Comparison of ENCODE assay signal across 9 mouse cellular contexts in the genomic region with DNA sequence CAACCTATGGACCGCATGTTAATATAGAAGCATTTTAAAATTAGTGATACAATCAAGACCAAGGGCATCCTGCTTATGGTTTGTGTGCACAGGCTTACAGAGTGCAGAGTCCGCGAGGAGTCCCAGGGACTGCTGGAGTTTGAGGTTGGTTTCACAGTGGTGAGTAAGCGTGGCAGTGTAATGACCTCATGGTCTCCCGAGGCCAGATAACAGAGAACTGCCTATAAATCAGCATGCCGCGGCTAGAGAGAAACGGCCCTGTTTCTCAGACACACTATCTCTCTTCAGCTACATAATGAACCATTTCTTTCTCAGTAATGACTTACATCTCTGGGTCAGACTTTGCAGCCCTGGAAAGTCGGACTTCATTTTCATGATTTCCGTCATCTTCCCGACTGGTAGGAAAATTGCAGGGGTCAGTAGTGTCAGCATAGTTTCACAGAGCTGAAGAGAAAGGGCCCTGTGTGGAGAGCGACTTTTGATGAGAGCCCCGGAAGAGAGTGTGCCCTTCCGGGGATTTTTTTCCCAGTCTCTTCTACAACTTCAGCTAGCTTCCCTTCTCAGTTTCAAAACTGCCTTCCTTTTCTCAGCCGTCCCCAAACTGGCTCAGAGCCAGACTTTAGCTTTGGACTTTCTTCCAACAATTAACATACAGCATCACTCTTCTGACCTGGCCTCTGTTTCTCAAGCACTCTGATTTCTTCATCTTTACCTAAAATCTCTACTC. TPM values are rescaled to one million over a fixed set of nuclear protein-coding genes. Genes with fewer than 3 reads are reported as not detected.
DNase-seq lines count a peak whose midpoint lies in the region; ATAC-seq lines count a peak whose summit lies in the region.
"Had no signal": no experiment of that assay in that cellular context is flagged by ENCODE, and none has a peak within 500 bp of the region (broad histone marks: within the 10 kb centered on the region; RNA-seq: fewer than 3 reads in every experiment).

No protein-coding gene starts in this region.

- 0 out of 2 replicates have a peak overlapping the region, but pooled peaks have one; percentile 1 for H3K4me2 ChIP-seq in embryonic facial prominence, embryonic 13.5 days

- 0 out of 2 replicates have a peak, but pooled peaks have one; percentile 64 for ATAC-seq in embryonic facial prominence, embryonic 13.5 days (ENCODE audit: insufficient number of reproducible peaks, insufficient read depth, low FRiP score, low TSS enrichment, low read depth)

- DNase-seq in heart, adult 11 months: peak; percentile 96
- no peak for DNase-seq in heart, adult 8-10 months (ENCODE audit: low spot score)
- DNase-seq in heart, postnatal 36 days: peak; percentile 22 to 24
- DNase-seq in liver: peak; percentile 27
- peak; percentile 9 for DNase-seq in ovary, postnatal 36 days (ENCODE audit: low spot score)
- DNase-seq in cerebellum, adult 8-10 months: no peak
- no peak for DNase-seq in left cerebral cortex, adult 9 months (ENCODE audit: low spot score in 2 of 2)

- H3K4me3 ChIP-seq in embryonic facial prominence, embryonic 13.5 days: no peak overlapping the region
- H3K4me3 ChIP-seq: erythroblast, embryonic 14.5 days had no signal

- intact Hi-C loops in heart, postnatal 36 days (cut with DNase I): loop anchor here (5.0 kb wide), 2 partner anchors 169 to 234 kb away; no protein-coding TSS in a partner anchor

- H3K9ac ChIP-seq in embryonic facial prominence, embryonic 13.5 days: no peak overlapping the region

- H3K9me3 ChIP-seq in embryonic facial prominence, embryonic 13.5 days: no peaks in the 10 kb centered on the region

- 31% methylated on average over 15 of the region's 15 CpGs for WGBS in embryonic facial prominence, embryonic 13.5 days

- H3K36me3 ChIP-seq in embryonic facial prominence, embryonic 13.5 days: no peaks in the 10 kb centered on the region

- peaks cover 37% of the 10 kb centered on the region for H3K4me1 ChIP-seq in embryonic facial prominence, embryonic 13.5 days

- H3K27me3 ChIP-seq in embryonic facial prominence, embryonic 13.5 days: no peaks in the 10 kb centered on the region

- H3K27ac ChIP-seq in embryonic facial prominence, embryonic 13.5 days: no peak overlapping the region

RNA-seq across cellular contexts. Expression of a gene that starts 2.3 kb away (rescaled TPM):
- total RNA-seq in heart, adult 8-10 months (2022): 10 to 100 TPM in 2 of 4 experiments, 1 to 10 TPM in 2; 8.7 to 14.6 (median 11.5) TPM
- 312 and 442 TPM in 2 replicates for polyA plus RNA-seq in embryonic facial prominence, embryonic 13.5 days (2015; fragmentation: Nextera tagmentation; extraction: Ambion mirVana)
- 10 to 100 TPM; 24.0 to 27.5 TPM for total RNA-seq in heart, postnatal 36 days (2021)
- polyA plus RNA-seq: erythroblast, embryonic 14.5 days had no signal

Comparison
In these comparisons a context has a peak if more than half of its experiments do, and no peak if none do; other contexts are left out.
1. DNase-seq: peak in heart, adult 11 months (single experiment), heart, postnatal 36 days (2 of 2), liver (single experiment) and ovary, postnatal 36 days (single experiment); none in heart, adult 8-10 months (single experiment), cerebellum, adult 8-10 months (single experiment) and left cerebral cortex, adult 9 months (0 of 2).